Mouse (Mus musculus) spleen, adult 2 months (tissue): Measurements from ENCODE around the gene 4930430F08Rik.

Source experiments
- CTCF ChIP-seq: fragments of 200-500 bp; IDR thresholded peaks from 2 replicates; pipeline ENCODE4 v1.5.1; 2011; ENCODE audit warnings: mild to moderate bottlenecking, inconsistent platforms; ENCODE audit not compliant: insufficient read depth, insufficient read length, insufficient replicate concordance; ENCODE audit errors: extremely low read depth
- POLR2A ChIP-seq: fragments of 200-500 bp; IDR thresholded peaks from 2 replicates; pipeline ENCODE4 v1.6.1; 2011; ENCODE audit warnings: low read depth, low read length, inconsistent platforms

DNA sequence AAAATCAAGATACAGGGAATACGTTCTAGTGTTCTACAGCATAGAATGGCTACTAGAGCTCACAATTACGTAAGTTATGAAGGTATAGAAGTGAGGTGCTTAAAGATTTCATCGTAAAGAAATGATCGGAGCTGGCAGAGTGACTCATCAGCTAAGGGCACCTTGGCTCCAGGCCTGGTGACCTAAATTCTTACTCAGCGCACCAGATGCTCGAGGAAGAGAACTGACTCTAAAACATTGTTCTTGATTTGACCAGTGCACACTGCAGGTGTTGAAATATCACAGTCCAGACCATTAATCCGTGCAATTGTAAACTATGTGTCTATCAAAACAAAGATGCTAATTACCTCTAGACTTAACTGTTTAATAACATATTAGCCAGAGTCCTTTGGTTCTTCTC is 29.3 kb upstream of the 4930430F08Rik start:
- no peak for TF ChIP-seq CTCF
- TF ChIP-seq POLR2A = no peak
